Mouse (Mus musculus): ENCODE measurements around the gene Prkd2. TPM values are rescaled to one million over a fixed set of nuclear protein-coding genes. Genes with fewer than 3 reads are reported as not detected.

Gene Prkd2
- polyA plus RNA-seq, 1 experiment from 2014 or later: 5.7 TPM

DNA sequence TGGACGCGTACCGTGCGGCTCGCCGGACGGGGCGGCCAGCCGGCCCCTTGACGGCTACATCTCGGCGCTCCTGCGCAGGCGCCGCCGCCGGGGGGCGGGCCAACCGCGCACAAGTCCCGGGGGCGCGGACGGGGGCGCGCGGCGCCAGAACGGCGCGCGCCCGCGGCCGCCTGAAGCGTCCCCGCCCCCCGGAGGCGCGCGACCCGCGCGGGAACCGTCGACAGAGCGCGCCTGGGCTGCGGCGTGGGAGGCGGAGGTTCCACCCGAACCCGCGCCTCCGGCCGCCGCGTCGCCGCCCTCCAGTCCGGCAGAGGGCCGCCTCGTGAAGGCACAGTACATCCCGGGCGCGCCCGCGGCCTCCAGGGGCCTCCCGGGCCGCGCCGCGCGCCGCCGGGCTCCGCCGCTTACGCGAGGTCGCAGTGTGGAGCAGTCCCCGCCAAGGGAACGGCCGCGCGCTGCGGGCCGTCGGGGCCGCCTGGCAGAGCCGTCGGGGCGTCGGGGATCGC lies 42.6 kb downstream of the Prkd2 start:
- DNase-seq: peak; percentile 61
- ATAC-seq (ENCODE audit: low FRiP score, low TSS enrichment): peak; percentile 40; the same call in 1 of the 2 replicates
- peaks cover 41% of the 10 kb centered on the region for H3K27me3 ChIP-seq (ENCODE audit: control insufficient read depth, insufficient read depth, low read length)

DNA sequence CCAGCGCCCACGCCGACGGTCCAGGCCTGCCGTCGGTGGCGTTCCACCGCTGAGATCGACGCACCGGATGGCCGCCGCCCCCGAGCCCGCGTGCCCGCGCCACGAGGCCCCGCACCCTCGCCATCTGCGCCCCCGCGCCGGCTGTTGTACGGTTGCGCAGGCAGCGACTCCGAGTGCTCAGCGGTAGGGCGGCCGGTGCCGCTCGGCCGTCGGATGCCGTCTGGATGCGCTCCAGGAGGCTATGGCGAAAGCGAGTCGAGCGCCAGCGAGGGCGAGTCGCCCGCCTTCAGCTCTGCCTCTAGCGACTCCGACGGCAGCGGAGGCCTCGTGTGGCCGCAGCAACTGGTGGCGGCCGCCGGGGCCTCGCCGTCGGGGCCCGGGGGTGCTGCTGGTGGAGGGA lies 43.2 kb downstream of the Prkd2 start:
- Histone ChIP-seq H3K36me3 (ENCODE audit: control insufficient read depth, insufficient read depth, low read length) (peaks cover 40% of the 10 kb centered on the region), H3K27me3 (ENCODE audit: control insufficient read depth, insufficient read depth, low read length) (peaks cover 41% of the 10 kb centered on the region), H3K4me1 (ENCODE audit: control insufficient read depth, insufficient read depth, low read length) (no peaks in the 10 kb centered on the region), H3K27ac (replicated peaks; ENCODE audit: low read depth, low read length) (no peak overlapping the region), H3K4me2 (ENCODE audit: low read length) (no peak overlapping the region), H3K4me3 (replicated peaks; ENCODE audit: low read depth, low read length) (peak overlapping the region; percentile 19; the same call in 1 of the 2 replicates), H3K9me3 (ENCODE audit: control insufficient read depth, low read length) (0 out of 2 replicates have a peak, but pooled peaks cover 6% of the 10 kb centered on the region), H3K9ac (replicated peaks; ENCODE audit: low read length) (no peak overlapping the region)
- DNase-seq: no peak
- WGBS: 41% methylated on average over 59 of the region's 59 CpGs
- 0 out of 2 replicates have a peak, but pooled peaks have one; percentile 9 for ATAC-seq (ENCODE audit: low FRiP score, low TSS enrichment)

More for the DNA sequence above, 42.6 kb downstream of the Prkd2 start:
- no peak overlapping the region for H3K9ac ChIP-seq (replicated peaks; ENCODE audit: low read length)
- H3K4me1 ChIP-seq (ENCODE audit: control insufficient read depth, insufficient read depth, low read length): 0 out of 2 replicates have a peak, but pooled peaks cover 1% of the 10 kb centered on the region
- WGBS: 9% methylated on average over 90 of the region's 95 CpGs
- peaks cover 40% of the 10 kb centered on the region for H3K36me3 ChIP-seq (ENCODE audit: control insufficient read depth, insufficient read depth, low read length)
- H3K4me2 ChIP-seq (ENCODE audit: low read length): peak overlapping the region; percentile 30
- 0 out of 2 replicates have a peak, but pooled peaks cover 6% of the 10 kb centered on the region for H3K9me3 ChIP-seq (ENCODE audit: control insufficient read depth, low read length)
- H3K27ac ChIP-seq (replicated peaks; ENCODE audit: low read depth, low read length): no peak overlapping the region
- peak overlapping the region; percentile 19 for H3K4me3 ChIP-seq (replicated peaks; ENCODE audit: low read depth, low read length)

DNA sequence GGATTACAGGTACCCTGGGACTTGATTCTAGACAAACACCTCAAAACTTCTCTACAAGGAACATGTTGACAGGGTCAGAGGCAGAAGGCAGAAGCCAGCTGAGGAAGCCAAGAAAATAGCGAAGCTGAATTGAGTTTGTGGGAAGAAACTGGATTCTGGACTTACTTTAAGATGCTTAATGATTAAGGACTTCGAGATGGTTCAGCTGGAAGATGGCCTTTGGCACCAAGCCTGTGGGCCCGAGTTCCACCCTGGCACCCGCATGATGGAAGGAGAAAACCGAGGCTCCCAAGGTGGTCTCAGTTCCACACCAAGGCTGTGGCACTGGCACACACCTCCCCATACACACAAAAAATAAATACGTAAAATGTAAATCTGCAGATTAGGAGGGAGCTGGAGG lies 47.8 kb downstream of the Prkd2 start:
- no peak overlapping the region for H3K4me3 ChIP-seq (replicated peaks; ENCODE audit: low read depth, low read length)
- 41% methylated on average over 6 of the region's 6 CpGs for WGBS
- ATAC-seq (ENCODE audit: low FRiP score, low TSS enrichment): no peak
- peaks cover 25% of the 10 kb centered on the region for H3K27me3 ChIP-seq (ENCODE audit: control insufficient read depth, insufficient read depth, low read length)
- H3K9me3 ChIP-seq (ENCODE audit: control insufficient read depth, low read length): 0 out of 2 replicates have a peak, but pooled peaks cover 2% of the 10 kb centered on the region
- H3K36me3 ChIP-seq (ENCODE audit: control insufficient read depth, insufficient read depth, low read length): peaks cover 20% of the 10 kb centered on the region
- DNase-seq: no peak
- H3K4me2 ChIP-seq (ENCODE audit: low read length): peak overlapping the region; percentile 55; the same call in 1 of the 2 replicates
- H3K9ac ChIP-seq (replicated peaks; ENCODE audit: low read length): no peak overlapping the region
- no peak overlapping the region for H3K27ac ChIP-seq (replicated peaks; ENCODE audit: low read depth, low read length)
- H3K4me1 ChIP-seq (ENCODE audit: control insufficient read depth, insufficient read depth, low read length): peaks cover 11% of the 10 kb centered on the region; the same call in 1 of the 2 replicates

DNA sequence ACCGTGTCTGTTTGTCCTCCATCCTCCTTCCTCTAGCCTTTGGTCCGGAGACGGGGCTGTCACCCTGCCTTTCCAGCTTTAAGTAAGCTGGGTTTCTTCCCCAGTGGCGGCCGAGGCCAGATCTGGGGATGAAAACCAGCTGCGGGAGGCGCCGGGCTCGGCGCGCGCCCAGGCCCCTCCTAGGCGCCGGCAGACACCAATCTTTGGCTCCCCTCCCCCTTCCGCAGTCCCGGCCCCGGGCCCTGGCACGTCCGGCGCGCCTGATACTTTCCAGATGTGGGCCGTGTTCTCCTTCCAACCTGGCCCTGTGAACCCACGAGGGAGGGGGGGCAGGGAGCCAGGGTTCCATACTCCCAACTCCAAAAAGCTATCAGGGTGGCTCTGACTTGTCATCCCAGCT lies 48.2 kb downstream of the Prkd2 start:
- Histone ChIP-seq H3K36me3 (ENCODE audit: control insufficient read depth, insufficient read depth, low read length) (peaks cover 16% of the 10 kb centered on the region), H3K4me1 (ENCODE audit: control insufficient read depth, insufficient read depth, low read length) (peaks cover 11% of the 10 kb centered on the region; the same call in 1 of the 2 replicates), H3K4me2 (ENCODE audit: low read length) (peak overlapping the region; percentile 55), H3K9me3 (ENCODE audit: control insufficient read depth, low read length) (no peaks in the 10 kb centered on the region), H3K27me3 (ENCODE audit: control insufficient read depth, insufficient read depth, low read length) (peaks cover 21% of the 10 kb centered on the region), H3K27ac (replicated peaks; ENCODE audit: low read depth, low read length) (no peak overlapping the region), H3K4me3 (replicated peaks; ENCODE audit: low read depth, low read length) (no peak overlapping the region), H3K9ac (replicated peaks; ENCODE audit: low read length) (no peak overlapping the region)
- no peak for ATAC-seq (ENCODE audit: low FRiP score, low TSS enrichment)
- 2% methylated on average over 23 of the region's 23 CpGs for WGBS
- DNase-seq: peak; percentile 41

DNA sequence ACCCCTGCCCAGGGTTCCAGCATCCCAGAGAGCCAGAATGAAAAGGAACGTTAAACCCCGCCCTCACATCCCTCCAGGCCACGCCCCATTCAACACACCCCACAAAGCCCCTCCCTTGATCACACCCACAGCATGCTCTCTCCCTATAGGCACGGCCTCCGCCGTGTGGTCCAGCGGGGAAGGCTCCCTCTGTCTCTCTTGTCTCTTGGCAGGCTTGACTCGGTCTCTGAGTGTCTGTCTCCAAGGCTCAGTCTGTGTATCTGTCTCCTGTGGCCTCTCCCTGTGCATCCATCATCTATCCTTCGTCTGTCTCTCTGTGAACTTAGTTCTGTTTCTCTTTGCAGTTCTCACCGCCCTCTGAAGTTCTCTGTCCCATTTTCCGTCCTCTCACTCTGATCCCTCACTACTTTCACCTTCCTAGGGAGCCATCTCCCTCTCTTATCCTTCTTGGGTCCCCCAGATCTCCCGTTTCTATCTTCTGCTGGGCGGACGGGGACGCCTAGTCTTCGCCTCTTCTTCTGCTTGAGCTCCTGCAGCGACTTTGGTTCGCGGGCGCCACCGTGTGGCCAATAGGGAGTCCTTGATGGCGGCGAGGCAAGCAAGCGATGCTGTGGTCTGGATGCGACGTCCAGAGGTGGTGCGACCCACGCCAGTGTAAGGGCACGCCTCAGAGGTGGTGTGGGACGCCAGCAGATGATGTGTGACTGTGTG lies 49.1 kb downstream of the Prkd2 start, which contains the start of gene Gng8:
TSS of gene Gng8 (plus strand) at position 146 of the 711 bp plus-strand sequence.
- peak; percentile 57 for ATAC-seq (ENCODE audit: low FRiP score, low TSS enrichment)
- peak; percentile 95 for DNase-seq
- WGBS: under 1% methylated on average over 30 of the region's 30 CpGs
- no peak within 1 kb of the TSS; the same call in 1 of the 2 replicates for H3K9ac ChIP-seq (replicated peaks; ENCODE audit: low read length)
- H3K4me3 ChIP-seq (replicated peaks; ENCODE audit: low read depth, low read length): peak within 1 kb of the TSS; percentile 18; the same call in 1 of the 2 replicates
- H3K27ac ChIP-seq (replicated peaks; ENCODE audit: low read depth, low read length): no peak within 1 kb of the TSS; the same call in 1 of the 2 replicates
- peaks cover 8% of the 10 kb centered on the region for H3K36me3 ChIP-seq (ENCODE audit: control insufficient read depth, insufficient read depth, low read length)
- H3K4me1 ChIP-seq (ENCODE audit: control insufficient read depth, insufficient read depth, low read length): peaks cover 11% of the 10 kb centered on the region; the same call in 1 of the 2 replicates
- H3K27me3 ChIP-seq (ENCODE audit: control insufficient read depth, insufficient read depth, low read length): peaks cover 12% of the 10 kb centered on the region
- no peaks in the 10 kb centered on the region for H3K9me3 ChIP-seq (ENCODE audit: control insufficient read depth, low read length)
- H3K4me2 ChIP-seq (ENCODE audit: low read length): peak within 1 kb of the TSS; percentile 55

DNA sequence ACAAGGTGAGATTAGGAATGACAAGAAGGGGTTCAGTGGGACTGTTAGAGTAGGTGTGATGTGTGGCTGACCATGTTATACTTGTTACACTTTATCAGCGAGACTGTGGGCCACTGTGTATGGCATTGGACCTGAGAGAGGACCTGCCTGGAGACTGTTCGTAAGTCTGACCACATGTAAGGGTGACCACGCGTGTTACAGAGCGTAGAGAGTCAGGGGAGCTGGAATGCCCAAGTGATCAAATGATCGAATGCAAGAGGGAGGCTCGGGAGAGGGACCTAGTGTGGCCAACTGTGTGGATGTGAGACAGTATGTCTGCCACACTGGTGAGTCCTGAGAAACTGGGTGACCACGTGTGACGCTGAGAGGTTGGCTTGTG lies 49.6 kb downstream of the Prkd2 start:
- 48% methylated on average over 9 of the region's 9 CpGs for WGBS
- Histone ChIP-seq H3K9ac (replicated peaks; ENCODE audit: low read length) (no peak overlapping the region), H3K4me3 (replicated peaks; ENCODE audit: low read depth, low read length) (no peak overlapping the region), H3K4me1 (ENCODE audit: control insufficient read depth, insufficient read depth, low read length) (peaks cover 11% of the 10 kb centered on the region; the same call in 1 of the 2 replicates), H3K27ac (replicated peaks; ENCODE audit: low read depth, low read length) (no peak overlapping the region), H3K27me3 (ENCODE audit: control insufficient read depth, insufficient read depth, low read length) (peaks cover 12% of the 10 kb centered on the region), H3K36me3 (ENCODE audit: control insufficient read depth, insufficient read depth, low read length) (peaks cover 4% of the 10 kb centered on the region), H3K4me2 (ENCODE audit: low read length) (peak overlapping the region; percentile 55), H3K9me3 (ENCODE audit: control insufficient read depth, low read length) (no peaks in the 10 kb centered on the region)
- no peak for ATAC-seq (ENCODE audit: low FRiP score, low TSS enrichment)
- DNase-seq: no peak

DNA sequence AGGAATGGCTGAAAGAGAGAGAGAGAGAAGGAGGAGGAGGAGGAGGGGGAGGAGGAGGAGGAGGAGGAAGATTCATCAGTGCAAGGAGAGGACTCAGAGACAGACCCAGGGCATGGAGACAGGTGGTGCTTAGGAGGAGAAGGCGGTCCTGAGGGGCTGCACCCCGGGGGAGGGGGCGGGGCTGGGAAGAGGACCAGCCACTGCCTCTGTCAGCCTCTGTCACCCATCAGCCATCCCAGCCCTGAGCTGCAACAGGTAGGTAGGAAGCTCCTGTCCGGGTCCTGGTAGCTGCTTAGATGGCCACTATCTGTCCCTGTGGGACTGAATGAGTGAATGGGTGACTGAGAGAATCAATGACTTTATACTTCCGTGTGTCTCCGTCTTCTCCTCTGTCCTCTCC lies 50.9 kb downstream of the Prkd2 start:
- Histone ChIP-seq H3K27me3 (ENCODE audit: control insufficient read depth, insufficient read depth, low read length) (0 out of 2 replicates have a peak, but pooled peaks cover 8% of the 10 kb centered on the region), H3K27ac (replicated peaks; ENCODE audit: low read depth, low read length) (peak overlapping the region; percentile 63; the same call in 1 of the 2 replicates), H3K9me3 (ENCODE audit: control insufficient read depth, low read length) (no peaks in the 10 kb centered on the region), H3K4me2 (ENCODE audit: low read length) (peak overlapping the region; percentile 46; the same call in 1 of the 2 replicates), H3K4me1 (ENCODE audit: control insufficient read depth, insufficient read depth, low read length) (peaks cover 11% of the 10 kb centered on the region; the same call in 1 of the 2 replicates), H3K4me3 (replicated peaks; ENCODE audit: low read depth, low read length) (peak overlapping the region; percentile 9; the same call in 1 of the 2 replicates), H3K9ac (replicated peaks; ENCODE audit: low read length) (no peak overlapping the region), H3K36me3 (ENCODE audit: control insufficient read depth, insufficient read depth, low read length) (no peaks in the 10 kb centered on the region)
- ATAC-seq (ENCODE audit: low FRiP score, low TSS enrichment): no peak
- no peak for DNase-seq
- 5% methylated on average over 6 of the region's 6 CpGs for WGBS

DNA sequence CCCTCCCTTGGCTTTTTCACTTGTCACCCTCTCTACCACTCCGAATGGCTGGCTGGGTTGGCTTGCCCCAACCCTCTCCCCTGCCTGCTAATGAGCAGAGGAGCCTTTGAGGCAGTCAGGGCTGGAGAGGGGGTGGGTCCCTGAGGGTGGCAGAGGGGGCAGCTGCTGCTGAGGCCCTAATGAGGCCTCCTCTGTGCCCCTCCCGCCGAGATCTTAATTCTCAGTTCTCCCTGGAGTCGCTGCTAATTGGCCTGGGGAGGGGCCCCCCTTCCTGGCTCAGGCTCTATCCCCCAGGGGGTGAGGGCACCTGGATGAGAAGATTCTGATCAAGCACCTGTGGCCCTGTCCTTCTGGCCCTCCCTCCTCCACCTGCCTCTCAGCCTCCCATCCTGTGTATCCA lies 51.6 kb downstream of the Prkd2 start:
- H3K4me1 ChIP-seq (ENCODE audit: control insufficient read depth, insufficient read depth, low read length): peaks cover 11% of the 10 kb centered on the region; the same call in 1 of the 2 replicates
- H3K9me3 ChIP-seq (ENCODE audit: control insufficient read depth, low read length): no peaks in the 10 kb centered on the region
- H3K4me2 ChIP-seq (ENCODE audit: low read length): peak overlapping the region; percentile 46
- H3K36me3 ChIP-seq (ENCODE audit: control insufficient read depth, insufficient read depth, low read length): no peaks in the 10 kb centered on the region
- peak overlapping the region; percentile 63 for H3K27ac ChIP-seq (replicated peaks; ENCODE audit: low read depth, low read length)
- DNase-seq (peak; percentile 65), ATAC-seq (ENCODE audit: low FRiP score, low TSS enrichment) (peak; percentile 71)
- H3K27me3 ChIP-seq (ENCODE audit: control insufficient read depth, insufficient read depth, low read length): 0 out of 2 replicates have a peak, but pooled peaks cover 8% of the 10 kb centered on the region
- whole genome bisulfite sequencing: 2% methylated on average over 4 of the region's 4 CpGs
- 0 out of 2 replicates have a peak overlapping the region, but pooled peaks have one; percentile 9 for H3K4me3 ChIP-seq (replicated peaks; ENCODE audit: low read depth, low read length)
- no peak overlapping the region; the same call in 1 of the 2 replicates for H3K9ac ChIP-seq (replicated peaks; ENCODE audit: low read length)

All from midbrain, embryonic 14.5 days (tissue).